Mouse (Mus musculus): ENCODE results near the gene Ddb2. TPM values are rescaled to one million over a fixed set of nuclear protein-coding genes. Genes with fewer than 3 reads are reported as not detected.
A peak's percentile ranks its signal among the peaks of the same experiment; 100 is the strongest.

Ddb2 gene
- polyA plus RNA-seq (2015; fragmentation: Nextera tagmentation; extraction: Ambion mirVana) = 5.5 and 6.0 TPM in 2 replicates

GRCm38 (mm10) chr2:91236601-91237510 lies at the start of gene Ddb2:
Gene Ddb2, minus strand, starts transcription at chr2:91236982.
- Histone ChIP-seq H3K9ac (peak within 1 kb of the TSS; percentile 81), H3K36me3 (peaks cover 9% of the 10 kb centered on the region; the same call in 1 of the 2 replicates), H3K4me3 (replicated peaks) (peak within 1 kb of the TSS; percentile 71), H3K9me3 (replicated peaks) (no peaks in the 10 kb centered on the region), H3K4me1 (replicated peaks) (peaks cover 17% of the 10 kb centered on the region), H3K27me3 (no peaks in the 10 kb centered on the region), H3K4me2 (peak within 1 kb of the TSS; percentile 97), H3K27ac (peak within 1 kb of the TSS; percentile 94)
- peak; percentile 83 for DNase-seq
- under 1% methylated on average over 48 of the region's 48 CpGs for WGBS (ENCODE audit: insufficient replicate concordance)
- peak; percentile 98 for ATAC-seq (ENCODE audit: low read depth)

GRCm38 (mm10) chr2:91285885-91286505 lies 49.2 kb upstream of the Ddb2 start:
- DNase-seq (peak; percentile 54), ATAC-seq (ENCODE audit: low read depth) (no peak)
- Histone ChIP-seq H3K36me3 (no peaks in the 10 kb centered on the region), H3K27ac (no peak overlapping the region), H3K4me1 (replicated peaks) (peaks cover 19% of the 10 kb centered on the region), H3K4me2 (no peak overlapping the region), H3K4me3 (replicated peaks) (no peak overlapping the region), H3K9me3 (replicated peaks) (no peaks in the 10 kb centered on the region), H3K9ac (no peak overlapping the region), H3K27me3 (no peaks in the 10 kb centered on the region)
- WGBS (ENCODE audit: insufficient replicate concordance) = 13% methylated on average over 7 of the region's 7 CpGs

GRCm38 (mm10) chr2:91284375-91285199 lies 47.8 kb upstream of the Ddb2 start:
- Histone ChIP-seq H3K9ac (no peak overlapping the region), H3K4me1 (replicated peaks) (peaks cover 20% of the 10 kb centered on the region), H3K4me2 (no peak overlapping the region), H3K36me3 (no peaks in the 10 kb centered on the region), H3K9me3 (replicated peaks) (no peaks in the 10 kb centered on the region), H3K27ac (no peak overlapping the region), H3K4me3 (replicated peaks) (no peak overlapping the region), H3K27me3 (no peaks in the 10 kb centered on the region)
- WGBS (ENCODE audit: insufficient replicate concordance) = 61% methylated on average over 13 of the region's 13 CpGs
- ATAC-seq (ENCODE audit: low read depth) (no peak), DNase-seq (no peak)

- H3K4me3 ChIP-seq (replicated peaks) = no peak overlapping the region
- no peak overlapping the region for H3K4me2 ChIP-seq
- no peaks in the 10 kb centered on the region for H3K27me3 ChIP-seq
- DNase-seq (no peak), ATAC-seq (ENCODE audit: low read depth) (no peak)
- 45% methylated on average over 3 of the region's 3 CpGs for WGBS (ENCODE audit: insufficient replicate concordance)
- no peaks in the 10 kb centered on the region for H3K9me3 ChIP-seq (replicated peaks)
- H3K36me3 ChIP-seq = no peaks in the 10 kb centered on the region
- no peak overlapping the region for H3K9ac ChIP-seq
- peaks cover 26% of the 10 kb centered on the region for H3K4me1 ChIP-seq (replicated peaks)
- no peak overlapping the region for H3K27ac ChIP-seq
Measured at GRCm38 (mm10) chr2:91283972-91284371, 47.2 kb upstream of the Ddb2 start.

- DNase-seq = no peak
- ATAC-seq (ENCODE audit: low read depth) = peak; percentile 35; the same call in 1 of the 2 replicates
- no peaks in the 10 kb centered on the region for H3K9me3 ChIP-seq (replicated peaks)
- no peak overlapping the region for H3K4me2 ChIP-seq
- no peak overlapping the region for H3K4me3 ChIP-seq (replicated peaks)
- no peaks in the 10 kb centered on the region for H3K27me3 ChIP-seq
- peaks cover 18% of the 10 kb centered on the region for H3K4me1 ChIP-seq (replicated peaks)
- WGBS (ENCODE audit: insufficient replicate concordance) = 66% methylated on average over 5 of the region's 5 CpGs
- H3K9ac ChIP-seq = no peak overlapping the region
- peaks cover 9% of the 10 kb centered on the region for H3K36me3 ChIP-seq
- no peak overlapping the region for H3K27ac ChIP-seq
Measured at GRCm38 (mm10) chr2:91281366-91281765, 44.6 kb upstream of the Ddb2 start.

GRCm38 (mm10) chr2:91279372-91279755 lies 42.6 kb upstream of the Ddb2 start:
- H3K9me3 ChIP-seq (replicated peaks) = no peaks in the 10 kb centered on the region
- no peak overlapping the region for H3K4me2 ChIP-seq
- ATAC-seq (ENCODE audit: low read depth) (no peak), DNase-seq (no peak)
- peaks cover 29% of the 10 kb centered on the region for H3K36me3 ChIP-seq
- no peak overlapping the region for H3K4me3 ChIP-seq (replicated peaks)
- 55% methylated on average over 2 of the region's 2 CpGs for WGBS (ENCODE audit: insufficient replicate concordance)
- H3K27ac ChIP-seq = no peak overlapping the region
- peaks cover 18% of the 10 kb centered on the region for H3K4me1 ChIP-seq (replicated peaks)
- H3K27me3 ChIP-seq = no peaks in the 10 kb centered on the region
- no peak overlapping the region for H3K9ac ChIP-seq

GRCm38 (mm10) chr2:91278749-91279371 lies 42.1 kb upstream of the Ddb2 start:
- H3K4me2 ChIP-seq = no peak overlapping the region
- peaks cover 18% of the 10 kb centered on the region for H3K4me1 ChIP-seq (replicated peaks)
- DNase-seq (no peak), ATAC-seq (ENCODE audit: low read depth) (peak; percentile 42)
- no peak overlapping the region for H3K9ac ChIP-seq
- H3K9me3 ChIP-seq (replicated peaks) = no peaks in the 10 kb centered on the region
- WGBS (ENCODE audit: insufficient replicate concordance) = 41% methylated on average over 10 of the region's 10 CpGs
- H3K4me3 ChIP-seq (replicated peaks) = no peak overlapping the region
- H3K36me3 ChIP-seq = peaks cover 34% of the 10 kb centered on the region
- no peaks in the 10 kb centered on the region for H3K27me3 ChIP-seq
- H3K27ac ChIP-seq = no peak overlapping the region

- H3K27ac ChIP-seq = peak overlapping the region; percentile 78
- peaks cover 82% of the 10 kb centered on the region for H3K36me3 ChIP-seq
- H3K9me3 ChIP-seq (replicated peaks) = no peaks in the 10 kb centered on the region
- H3K27me3 ChIP-seq = no peaks in the 10 kb centered on the region
- peaks cover 39% of the 10 kb centered on the region for H3K4me1 ChIP-seq (replicated peaks)
- DNase-seq (no peak), ATAC-seq (ENCODE audit: low read depth) (no peak)
- 84% methylated on average over 8 of the region's 8 CpGs for WGBS (ENCODE audit: insufficient replicate concordance)
- H3K4me2 ChIP-seq = peak overlapping the region; percentile 32
- H3K4me3 ChIP-seq (replicated peaks) = no peak overlapping the region
- peak overlapping the region; percentile 34 for H3K9ac ChIP-seq
Measured at GRCm38 (mm10) chr2:91269687-91270133, 32.9 kb upstream of the Ddb2 start.

GRCm38 (mm10) chr2:91268706-91269105 lies 31.9 kb upstream of the Ddb2 start:
- H3K36me3 ChIP-seq = peaks cover 72% of the 10 kb centered on the region
- no peak overlapping the region for H3K4me3 ChIP-seq (replicated peaks)
- peaks cover 49% of the 10 kb centered on the region for H3K4me1 ChIP-seq (replicated peaks)
- 70% methylated on average over 2 of the region's 2 CpGs for WGBS (ENCODE audit: insufficient replicate concordance)
- DNase-seq (no peak), ATAC-seq (ENCODE audit: low read depth) (no peak)
- H3K27ac ChIP-seq = peak overlapping the region; percentile 78
- H3K9ac ChIP-seq = 0 out of 2 replicates have a peak overlapping the region, but pooled peaks have one; percentile 34
- H3K27me3 ChIP-seq = no peaks in the 10 kb centered on the region
- H3K4me2 ChIP-seq = peak overlapping the region; percentile 32
- no peaks in the 10 kb centered on the region for H3K9me3 ChIP-seq (replicated peaks)

GRCm38 (mm10) chr2:91268042-91268441 lies 31.3 kb upstream of the Ddb2 start:
- WGBS (ENCODE audit: insufficient replicate concordance) = 78% methylated on average over 3 of the region's 3 CpGs
- ATAC-seq (ENCODE audit: low read depth) (no peak), DNase-seq (no peak)
- H3K4me3 ChIP-seq (replicated peaks) = no peak overlapping the region
- peak overlapping the region; percentile 87; the same call in 1 of the 2 replicates for H3K4me2 ChIP-seq
- H3K27ac ChIP-seq = peak overlapping the region; percentile 64
- no peak overlapping the region for H3K9ac ChIP-seq
- no peaks in the 10 kb centered on the region for H3K9me3 ChIP-seq (replicated peaks)
- H3K27me3 ChIP-seq = no peaks in the 10 kb centered on the region
- peaks cover 51% of the 10 kb centered on the region for H3K4me1 ChIP-seq (replicated peaks)
- peaks cover 66% of the 10 kb centered on the region for H3K36me3 ChIP-seq
